Comparison of ENCODE assay signal across 22 mouse cellular contexts in genomic region chr3:31126848-31127247, GRCm38 (mm10). TPM values are rescaled to one million over a fixed set of nuclear protein-coding genes. Genes with fewer than 3 reads are reported as not detected.
DNase-seq lines count a peak whose midpoint lies in the region; TF ChIP-seq lines count a peak whose summit lies in the region.
"Had no signal": no experiment of that assay in that cellular context is flagged by ENCODE, and none has a peak within 500 bp of the region (broad histone marks: within the 10 kb centered on the region; RNA-seq: fewer than 3 reads in every experiment).

No protein-coding gene starts in this region.

- peak; percentile 37 for DNase-seq in kidney, adult 18-20 months
- DNase-seq in kidney, postnatal 10 days, result no peak
- peak; percentile 52 for DNase-seq in adrenal gland, postnatal 36 days
- peak; percentile 80 for DNase-seq in kidney, adult 9 months
- no peak for DNase-seq in lung, postnatal 10 days
- DNase-seq in lung, adult 18-20 months, result no peak
- DNase-seq: B cell, adult 2 months; cerebellum, adult 2 months; cerebellum, postnatal 36 days; gastrocnemius, adult 2 months; heart, postnatal 14 days; spleen, adult 18-20 months; thymus, postnatal 36 days had no signal

- no peaks in the 10 kb centered on the region for H3K27me3 ChIP-seq in small intestine, adult 2 months (ENCODE audit: control insufficient read depth, insufficient read depth, low read length)
- H3K27me3 ChIP-seq: embryonic facial prominence, embryonic 15.5 days; liver, embryonic 12.5 days; lung, embryonic 15.5 days; midbrain, embryonic 13.5 days; neural tube, embryonic 12.5 days had no signal

- peak overlapping the region; percentile 93 for H3K27ac ChIP-seq in small intestine, adult 2 months (ENCODE audit: insufficient read depth, low read depth, low read length)
- H3K27ac ChIP-seq: embryonic facial prominence, embryonic 15.5 days; forebrain, embryonic 10.5 days; gastrocnemius, adult 2 months; hindbrain, embryonic 14.5 days; liver, embryonic 12.5 days; lung, embryonic 15.5 days; midbrain, embryonic 13.5 days; neural tube, embryonic 12.5 days had no signal

- peaks cover 18% of the 10 kb centered on the region; the same call in 1 of the 2 replicates for H3K4me1 ChIP-seq in small intestine, adult 2 months (ENCODE audit: control insufficient read depth, insufficient read depth, insufficient read length, low read length)
- H3K4me1 ChIP-seq: embryonic facial prominence, embryonic 15.5 days; forebrain, embryonic 10.5 days; liver, embryonic 12.5 days; lung, embryonic 15.5 days; midbrain, embryonic 13.5 days; neural tube, embryonic 12.5 days had no signal

- no peak for TF ChIP-seq CTCF in small intestine, adult 2 months (IDR thresholded peaks at IDR 0.05; ENCODE audit: extremely low read depth, insufficient read length, insufficient replicate concordance, low read depth, low read length)

- TF ChIP-seq POLR2A in small intestine, adult 2 months (IDR thresholded peaks at IDR 0.05; ENCODE audit: low read depth, low read length), result no peak

- H3K36me3 ChIP-seq in small intestine, adult 2 months (ENCODE audit: control insufficient read depth, insufficient read depth, low read length), result peaks cover 5% of the 10 kb centered on the region
- H3K36me3 ChIP-seq: embryonic facial prominence, embryonic 15.5 days had no signal

- 20% methylated on average over 3 of the region's 3 CpGs for WGBS in small intestine, adult 2 months

- H3K4me3 ChIP-seq in small intestine, adult 2 months (ENCODE audit: low read depth, low read length), result no peak overlapping the region
- H3K4me3 ChIP-seq: embryonic facial prominence, embryonic 15.5 days; forebrain, embryonic 10.5 days; gastrocnemius, adult 2 months; liver, embryonic 12.5 days; lung, embryonic 15.5 days; midbrain, embryonic 13.5 days; neural tube, embryonic 12.5 days had no signal

RNA-seq across cellular contexts. Expression of gene Cldn11, which starts 22.9 kb away (rescaled TPM):
- total RNA-seq in adrenal gland, postnatal 36 days (2021), result 10 to 100 TPM; 10.7 to 15.3 TPM
- polyA plus RNA-seq in small intestine, adult 2 months (2012; rRNA removed), result 0.06 and 0.42 TPM in 2 replicates
- total RNA-seq: granulocyte monocyte progenitor cell, adult 5-6 weeks had no signal

RNA-seq across cellular contexts. Expression of gene Skil, which starts 32.0 kb away (rescaled TPM):
- 10 to 100 TPM; 36.1 to 38.7 TPM for total RNA-seq in adrenal gland, postnatal 36 days (2021)
- 3.4 and 8.5 TPM in 2 replicates for polyA plus RNA-seq in small intestine, adult 2 months (2012; rRNA removed)

Comparison
In these comparisons a context has a peak if more than half of its experiments do, and no peak if none do; other contexts are left out.
1. DNase-seq: peak in kidney, adult 18-20 months (single experiment), adrenal gland, postnatal 36 days (2 of 2) and kidney, adult 9 months (single experiment); none in kidney, postnatal 10 days (single experiment), lung, postnatal 10 days (single experiment) and lung, adult 18-20 months (0 of 2).